Comparison of ENCODE assay signal across 10 mouse cellular contexts in genomic region chr11:58224313-58224712, GRCm38 (mm10). TPM values are rescaled to one million over a fixed set of nuclear protein-coding genes. Genes with fewer than 3 reads are reported as not detected.
DNase-seq lines count a peak whose midpoint lies in the region; ATAC-seq and TF ChIP-seq lines count a peak whose summit lies in the region.
"Had no signal": no experiment of that assay in that cellular context is flagged by ENCODE, and none has a peak within 500 bp of the region (broad histone marks: within the 10 kb centered on the region; RNA-seq: fewer than 3 reads in every experiment).

No protein-coding gene starts in this region.

- TF ChIP-seq POLR2A in heart, adult 2 months (IDR thresholded peaks at IDR 0.05; ENCODE audit: insufficient read depth, low read depth, low read length) = no peak

- no peaks in the 10 kb centered on the region for H3K27me3 ChIP-seq in heart, adult 2 months (ENCODE audit: control insufficient read depth, insufficient read depth, low read length)
- no peaks in the 10 kb centered on the region for H3K27me3 ChIP-seq in heart, embryonic 12.5 days (replicated peaks)
- H3K27me3 ChIP-seq in heart, embryonic 13.5 days (replicated peaks) = no peaks in the 10 kb centered on the region
- 0 out of 2 replicates have a peak, but pooled peaks cover 2% of the 10 kb centered on the region for H3K27me3 ChIP-seq in liver, embryonic 12.5 days (replicated peaks)
- no peaks in the 10 kb centered on the region for H3K27me3 ChIP-seq in midbrain, embryonic 10.5 days (ENCODE audit: low read depth, poor library complexity, severe bottlenecking)
- H3K27me3 ChIP-seq: embryonic facial prominence, embryonic 12.5 days had no signal

- peaks cover 3% of the 10 kb centered on the region for H3K36me3 ChIP-seq in heart, adult 2 months (ENCODE audit: control insufficient read depth, insufficient read depth, low read length)
- H3K36me3 ChIP-seq in heart, embryonic 12.5 days = no peaks in the 10 kb centered on the region
- H3K36me3 ChIP-seq in heart, embryonic 13.5 days = 0 out of 2 replicates have a peak, but pooled peaks cover 4% of the 10 kb centered on the region
- H3K36me3 ChIP-seq in liver, embryonic 12.5 days = no peaks in the 10 kb centered on the region
- no peaks in the 10 kb centered on the region for H3K36me3 ChIP-seq in midbrain, embryonic 10.5 days
- H3K36me3 ChIP-seq: embryonic facial prominence, embryonic 12.5 days had no signal

- H3K79me2 ChIP-seq in heart, adult 2 months (replicated peaks; ENCODE audit: control insufficient read depth, insufficient read depth, low read length) = no peaks in the 10 kb centered on the region

- no peak for TF ChIP-seq CTCF in heart, adult 2 months (IDR thresholded peaks at IDR 0.05)

- no peaks in the 10 kb centered on the region for H3K9me3 ChIP-seq in heart, embryonic 12.5 days (replicated peaks)
- no peaks in the 10 kb centered on the region for H3K9me3 ChIP-seq in heart, embryonic 13.5 days
- no peaks in the 10 kb centered on the region for H3K9me3 ChIP-seq in liver, embryonic 12.5 days (replicated peaks)
- H3K9me3 ChIP-seq in midbrain, embryonic 10.5 days (replicated peaks) = no peaks in the 10 kb centered on the region
- H3K9me3 ChIP-seq: embryonic facial prominence, embryonic 12.5 days had no signal

- DNase-seq in heart, adult 2 months = peak in 1 of 2 experiments; percentile 69
- DNase-seq in telencephalon, adult 2 months (ENCODE audit: low read depth, low spot score) = peak; percentile 12
- no peak for DNase-seq in cerebellum, postnatal 4 days (ENCODE audit: low spot score in 2 of 2)
- no peak for DNase-seq in cerebellum, adult 9-10 months
- DNase-seq in midbrain, embryonic 10.5 days (ENCODE audit: low spot score) = no peak

- no peak overlapping the region for H3K4me3 ChIP-seq in heart, adult 2 months
- no peak overlapping the region for H3K4me3 ChIP-seq in heart, embryonic 12.5 days
- H3K4me3 ChIP-seq in heart, embryonic 13.5 days = no peak overlapping the region
- H3K4me3 ChIP-seq in liver, embryonic 12.5 days = no peak overlapping the region
- H3K4me3 ChIP-seq in midbrain, embryonic 10.5 days = no peak overlapping the region
- H3K4me3 ChIP-seq: embryonic facial prominence, embryonic 12.5 days had no signal

- no peak for ATAC-seq in heart, embryonic 12.5 days (ENCODE audit: insufficient number of reproducible peaks, low FRiP score)
- no peak for ATAC-seq in heart, embryonic 13.5 days (ENCODE audit: extremely low read depth, insufficient number of reproducible peaks, low FRiP score, low TSS enrichment)
- no peak for ATAC-seq in liver, embryonic 12.5 days

- WGBS in heart, adult 2 months = 39% methylated on average over 7 of the region's 7 CpGs
- WGBS in heart, embryonic 12.5 days = 55% methylated on average over 7 of the region's 7 CpGs
- 53% methylated on average over 7 of the region's 7 CpGs for WGBS in heart, embryonic 13.5 days
- WGBS in liver, embryonic 12.5 days (ENCODE audit: insufficient replicate concordance) = 15% methylated on average over 7 of the region's 7 CpGs
- 69% methylated on average over 7 of the region's 7 CpGs for WGBS in midbrain, embryonic 10.5 days

- no peak overlapping the region for H3K4me2 ChIP-seq in heart, embryonic 12.5 days
- no peak overlapping the region for H3K4me2 ChIP-seq in heart, embryonic 13.5 days
- H3K4me2 ChIP-seq in liver, embryonic 12.5 days = no peak overlapping the region
- H3K4me2 ChIP-seq: embryonic facial prominence, embryonic 12.5 days had no signal

- intact Hi-C loops in heart, adult 2 months (cut with DNase I) = loop anchor here (2.0 to 5.0 kb wide), 2 partner anchors 24 to 272 kb away; no protein-coding TSS in a partner anchor

- peaks cover 8% of the 10 kb centered on the region for H3K4me1 ChIP-seq in heart, adult 2 months (ENCODE audit: control insufficient read depth, insufficient read depth, low read length)
- peaks cover 16% of the 10 kb centered on the region for H3K4me1 ChIP-seq in heart, embryonic 12.5 days (replicated peaks)
- H3K4me1 ChIP-seq in heart, embryonic 13.5 days = peaks cover 24% of the 10 kb centered on the region
- peaks cover 26% of the 10 kb centered on the region for H3K4me1 ChIP-seq in liver, embryonic 12.5 days
- peaks cover 12% of the 10 kb centered on the region for H3K4me1 ChIP-seq in midbrain, embryonic 10.5 days
- H3K4me1 ChIP-seq: embryonic facial prominence, embryonic 12.5 days had no signal

- no peak overlapping the region for H3K9ac ChIP-seq in heart, adult 2 months (ENCODE audit: low read depth, low read length)
- no peak overlapping the region for H3K9ac ChIP-seq in heart, embryonic 12.5 days
- H3K9ac ChIP-seq in heart, embryonic 13.5 days = no peak overlapping the region
- H3K9ac ChIP-seq in liver, embryonic 12.5 days = no peak overlapping the region
- H3K9ac ChIP-seq: embryonic facial prominence, embryonic 12.5 days had no signal

- TF ChIP-seq EP300 in heart, adult 2 months (IDR thresholded peaks at IDR 0.05; ENCODE audit: insufficient read depth, low read depth, low read length) = no peak

- H3K27ac ChIP-seq in heart, adult 2 months = peak overlapping the region; percentile 34; the same call in 1 of the 2 replicates
- H3K27ac ChIP-seq in heart, embryonic 12.5 days (ENCODE audit: poor library complexity, severe bottlenecking) = no peak overlapping the region
- H3K27ac ChIP-seq in heart, embryonic 13.5 days (replicated peaks) = peak overlapping the region; percentile 43
- H3K27ac ChIP-seq in liver, embryonic 12.5 days = peak overlapping the region; percentile 17; the same call in 1 of the 2 replicates
- no peak overlapping the region for H3K27ac ChIP-seq in midbrain, embryonic 10.5 days (replicated peaks)
- H3K27ac ChIP-seq: embryonic facial prominence, embryonic 12.5 days had no signal

RNA-seq across cellular contexts. Expression of gene Irgm2, which starts 24.9 kb away (rescaled TPM):
- 10 to 100 TPM; 10.6 to 16.4 TPM for total RNA-seq in heart, adult 2 months (2021)
- 11.9 and 18.3 TPM in 2 replicates for polyA plus RNA-seq in heart, adult 2 months (2012; rRNA removed)
- 2.8 and 3.7 TPM in 2 replicates for polyA plus RNA-seq in heart, embryonic 12.5 days (2016; fragmentation: Nextera tagmentation; extraction: Ambion mirVana)
- 2.9 and 3.6 TPM in 2 replicates for polyA plus RNA-seq in heart, embryonic 13.5 days (2015; fragmentation: Nextera tagmentation; extraction: Ambion mirVana)
- 2.9 and 3.0 TPM in 2 replicates for polyA plus RNA-seq in liver, embryonic 12.5 days (2016; fragmentation: Nextera tagmentation; extraction: Ambion mirVana)
- polyA plus RNA-seq in midbrain, embryonic 10.5 days (2016; fragmentation: Nextera tagmentation; extraction: Ambion mirVana) = 0.56 and 0.57 TPM in 2 replicates

RNA-seq across cellular contexts. Expression of gene Igtp, which starts 25.0 kb away (rescaled TPM):
- total RNA-seq in heart, adult 2 months (2021) = 10 to 100 TPM in 1 of 2 experiments, 1 to 10 TPM in 1; 9.3 to 12.4 TPM
- polyA plus RNA-seq in heart, adult 2 months (2012; rRNA removed) = 14.1 and 16.4 TPM in 2 replicates
- 3.7 and 3.9 TPM in 2 replicates for polyA plus RNA-seq in heart, embryonic 12.5 days (2016; fragmentation: Nextera tagmentation; extraction: Ambion mirVana)
- polyA plus RNA-seq in heart, embryonic 13.5 days (2015; fragmentation: Nextera tagmentation; extraction: Ambion mirVana) = 4.4 and 5.0 TPM in 2 replicates
- polyA plus RNA-seq in liver, embryonic 12.5 days (2016; fragmentation: Nextera tagmentation; extraction: Ambion mirVana) = 6.3 and 6.4 TPM in 2 replicates
- 1.0 and 2.0 TPM in 2 replicates for polyA plus RNA-seq in midbrain, embryonic 10.5 days (2016; fragmentation: Nextera tagmentation; extraction: Ambion mirVana)

RNA-seq across cellular contexts. Expression of gene 4930438A08Rik, which starts 50.3 kb away (rescaled TPM):
- total RNA-seq in heart, adult 2 months (2021) = not detected
- not detected in 2 replicates for polyA plus RNA-seq in heart, adult 2 months (2012; rRNA removed)
- not detected in 2 replicates for polyA plus RNA-seq in heart, embryonic 12.5 days (2016; fragmentation: Nextera tagmentation; extraction: Ambion mirVana)
- polyA plus RNA-seq in heart, embryonic 13.5 days (2015; fragmentation: Nextera tagmentation; extraction: Ambion mirVana) = not detected in 2 replicates
- polyA plus RNA-seq in liver, embryonic 12.5 days (2016; fragmentation: Nextera tagmentation; extraction: Ambion mirVana) = 0.14 and 0.43 TPM in 2 replicates
- not detected in 2 replicates for polyA plus RNA-seq in midbrain, embryonic 10.5 days (2016; fragmentation: Nextera tagmentation; extraction: Ambion mirVana)
- polyA plus RNA-seq: limb, embryonic 11.5 days had no signal

RNA-seq across cellular contexts. Expression of gene Mrpl22, which starts 52.9 kb away (rescaled TPM):
- total RNA-seq in heart, adult 2 months (2021) = 10 to 100 TPM; 50.7 to 53.9 TPM
- polyA plus RNA-seq in heart, adult 2 months (2012; rRNA removed) = 48.4 and 48.6 TPM in 2 replicates
- polyA plus RNA-seq in heart, embryonic 12.5 days (2016; fragmentation: Nextera tagmentation; extraction: Ambion mirVana) = 102 and 109 TPM in 2 replicates
- polyA plus RNA-seq in heart, embryonic 13.5 days (2015; fragmentation: Nextera tagmentation; extraction: Ambion mirVana) = 103 and 114 TPM in 2 replicates
- polyA plus RNA-seq in liver, embryonic 12.5 days (2016; fragmentation: Nextera tagmentation; extraction: Ambion mirVana) = 129 and 137 TPM in 2 replicates
- polyA plus RNA-seq in midbrain, embryonic 10.5 days (2016; fragmentation: Nextera tagmentation; extraction: Ambion mirVana) = 141 and 142 TPM in 2 replicates

RNA-seq across cellular contexts. Expression of gene Gemin5, which starts 56.0 kb away (rescaled TPM):
- 1 to 10 TPM; 9.1 to 9.3 TPM for total RNA-seq in heart, adult 2 months (2021)
- polyA plus RNA-seq in heart, adult 2 months (2012; rRNA removed) = 3.2 and 4.7 TPM in 2 replicates
- polyA plus RNA-seq in heart, embryonic 12.5 days (2016; fragmentation: Nextera tagmentation; extraction: Ambion mirVana) = 14.9 and 16.5 TPM in 2 replicates
- polyA plus RNA-seq in heart, embryonic 13.5 days (2015; fragmentation: Nextera tagmentation; extraction: Ambion mirVana) = 13.5 and 13.9 TPM in 2 replicates
- 25.4 and 26.0 TPM in 2 replicates for polyA plus RNA-seq in liver, embryonic 12.5 days (2016; fragmentation: Nextera tagmentation; extraction: Ambion mirVana)
- polyA plus RNA-seq in midbrain, embryonic 10.5 days (2016; fragmentation: Nextera tagmentation; extraction: Ambion mirVana) = 27.1 and 31.4 TPM in 2 replicates

Comparison
In these comparisons a context has a peak if more than half of its experiments do, and no peak if none do; other contexts are left out.
1. H3K27ac ChIP-seq: peak in heart, adult 2 months (single experiment), heart, embryonic 13.5 days (single experiment) and liver, embryonic 12.5 days (single experiment); none in heart, embryonic 12.5 days (single experiment) and midbrain, embryonic 10.5 days (single experiment).